Comparison of ENCODE assay signal across 18 mouse cellular contexts in the genomic region with DNA sequence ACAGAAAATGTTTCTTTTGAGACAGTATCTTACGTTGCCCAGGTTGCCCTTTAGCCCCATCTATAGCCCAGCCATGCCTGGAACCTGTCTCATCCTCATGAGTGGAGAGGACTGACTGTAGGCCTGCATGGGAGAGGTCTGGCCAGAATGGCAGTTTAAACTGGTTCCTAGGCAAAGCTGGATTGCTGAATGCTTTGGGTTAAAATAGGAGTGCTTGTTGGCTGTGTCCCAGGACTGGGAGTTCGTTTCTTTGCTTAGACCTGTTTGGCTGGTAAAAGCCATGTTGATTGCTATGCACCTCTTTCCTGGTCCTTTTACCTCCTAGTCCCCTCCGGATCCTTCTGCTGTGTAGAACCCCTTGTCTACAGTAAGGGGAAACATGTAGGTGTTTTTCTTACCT. TPM values are rescaled to one million over a fixed set of nuclear protein-coding genes. Genes with fewer than 3 reads are reported as not detected.
DNase-seq lines count a peak whose midpoint lies in the region; ATAC-seq and TF ChIP-seq lines count a peak whose summit lies in the region.
"Had no signal": no experiment of that assay in that cellular context is flagged by ENCODE, and none has a peak within 500 bp of the region (broad histone marks: within the 10 kb centered on the region; RNA-seq: fewer than 3 reads in every experiment).

No protein-coding gene starts in this region.

- peaks cover 17% of the 10 kb centered on the region for H3K4me1 ChIP-seq in kidney, embryonic 16.5 days (ENCODE audit: insufficient read depth, low read length)
- H3K4me1 ChIP-seq in lung, postnatal 0 days (ENCODE audit: insufficient read depth, low read depth, low read length), result no peaks in the 10 kb centered on the region
- H3K4me1 ChIP-seq in lung, adult 2 months (ENCODE audit: control insufficient read depth, insufficient read depth, low read length), result no peaks in the 10 kb centered on the region
- no peaks in the 10 kb centered on the region; the same call in 1 of the 2 replicates for H3K4me1 ChIP-seq in stomach, embryonic 16.5 days (ENCODE audit: control insufficient read depth, insufficient read depth, low read length)

- H3K9me3 ChIP-seq in kidney, embryonic 16.5 days (ENCODE audit: low read length), result no peaks in the 10 kb centered on the region
- H3K9me3 ChIP-seq in lung, postnatal 0 days (ENCODE audit: low read length), result no peaks in the 10 kb centered on the region
- no peaks in the 10 kb centered on the region for H3K9me3 ChIP-seq in stomach, embryonic 16.5 days (replicated peaks; ENCODE audit: control insufficient read depth, low read length)
- H3K9me3 ChIP-seq: embryonic facial prominence, embryonic 12.5 days; forebrain, embryonic 12.5 days; hindbrain, embryonic 10.5 days had no signal

- TF ChIP-seq POLR2A in lung, adult 2 months (IDR thresholded peaks at IDR 0.05; ENCODE audit: borderline replicate concordance, extremely low read depth, low read depth, low read length), result no peak

- H3K4me2 ChIP-seq in kidney, embryonic 16.5 days (replicated peaks; ENCODE audit: low read depth, low read length), result no peak overlapping the region
- H3K4me2 ChIP-seq in lung, postnatal 0 days (replicated peaks; ENCODE audit: low read depth, low read length), result no peak overlapping the region
- no peak overlapping the region for H3K4me2 ChIP-seq in stomach, embryonic 16.5 days (ENCODE audit: low read depth, low read length)
- H3K4me2 ChIP-seq: embryonic facial prominence, embryonic 12.5 days; forebrain, embryonic 12.5 days; heart, embryonic 11.5 days; midbrain, embryonic 11.5 days had no signal

- 71% methylated on average over 3 of the region's 3 CpGs for WGBS in kidney, embryonic 16.5 days
- WGBS in lung, postnatal 0 days, result 61% methylated on average over 3 of the region's 3 CpGs
- 61% methylated on average over 3 of the region's 3 CpGs for WGBS in lung, adult 2 months
- WGBS in stomach, embryonic 16.5 days, result 69% methylated on average over 3 of the region's 3 CpGs

- no peak overlapping the region for H3K4me3 ChIP-seq in kidney, embryonic 16.5 days (ENCODE audit: low read length)
- H3K4me3 ChIP-seq in lung, postnatal 0 days (ENCODE audit: low read depth, low read length), result no peak overlapping the region
- H3K4me3 ChIP-seq in lung, adult 2 months (replicated peaks; ENCODE audit: extremely low read depth, low read depth, low read length), result no peak overlapping the region
- H3K4me3 ChIP-seq in stomach, embryonic 16.5 days (replicated peaks; ENCODE audit: low read length), result no peak overlapping the region
- H3K4me3 ChIP-seq: embryonic facial prominence, embryonic 12.5 days; forebrain, embryonic 12.5 days; hindbrain, embryonic 10.5 days had no signal

- H3K9ac ChIP-seq in kidney, embryonic 16.5 days (replicated peaks; ENCODE audit: low read length), result no peak overlapping the region
- H3K9ac ChIP-seq in lung, postnatal 0 days (replicated peaks; ENCODE audit: low read depth), result no peak overlapping the region
- no peak overlapping the region for H3K9ac ChIP-seq in stomach, embryonic 16.5 days (ENCODE audit: low read length)
- H3K9ac ChIP-seq: embryonic facial prominence, embryonic 12.5 days; forebrain, embryonic 12.5 days had no signal

- no peaks in the 10 kb centered on the region for H3K27me3 ChIP-seq in kidney, embryonic 16.5 days (ENCODE audit: insufficient read depth, low read length)
- no peaks in the 10 kb centered on the region for H3K27me3 ChIP-seq in lung, postnatal 0 days (replicated peaks; ENCODE audit: insufficient read depth, low read length)
- no peaks in the 10 kb centered on the region for H3K27me3 ChIP-seq in stomach, embryonic 16.5 days (ENCODE audit: control insufficient read depth, insufficient read depth, low read length)
- H3K27me3 ChIP-seq: embryonic facial prominence, embryonic 12.5 days; forebrain, embryonic 12.5 days; Patski had no signal

- H3K27ac ChIP-seq in kidney, embryonic 16.5 days (ENCODE audit: low read length), result no peak overlapping the region
- peak overlapping the region; percentile 14; the same call in 1 of the 2 replicates for H3K27ac ChIP-seq in lung, postnatal 0 days (ENCODE audit: low read length)
- peak overlapping the region; percentile 81 for H3K27ac ChIP-seq in stomach, embryonic 16.5 days (ENCODE audit: low read length)
- H3K27ac ChIP-seq: embryonic facial prominence, embryonic 12.5 days; forebrain, embryonic 12.5 days; hindbrain, embryonic 10.5 days had no signal

- no peak for TF ChIP-seq EP300 in lung, postnatal 0 days (IDR thresholded peaks at IDR 0.05)

- TF ChIP-seq CTCF in lung, postnatal 0 days (IDR thresholded peaks at IDR 0.05), result no peak
- no peak for TF ChIP-seq CTCF in lung, adult 2 months (IDR thresholded peaks at IDR 0.05; ENCODE audit: insufficient read depth, low read length)

- peak; percentile 39 for DNase-seq in kidney, adult 18-20 months
- peak; percentile 16 for DNase-seq in lung, postnatal 0 days (ENCODE audit: low spot score)
- no peak for DNase-seq in lung, adult 2 months
- DNase-seq in kidney, postnatal 25 days, result peak; percentile 44 to 57
- DNase-seq in heart, postnatal 36 days, result no peak
- no peak for DNase-seq in left cerebral cortex, adult 9 months (ENCODE audit: low spot score in 2 of 2)
- DNase-seq: B cell, adult 2 months; cerebellum, adult 11 months; cerebellum, postnatal 36 days had no signal

- H3K36me3 ChIP-seq in kidney, embryonic 16.5 days (ENCODE audit: insufficient read depth, low read length), result 0 out of 2 replicates have a peak, but pooled peaks cover 18% of the 10 kb centered on the region
- no peaks in the 10 kb centered on the region for H3K36me3 ChIP-seq in lung, postnatal 0 days (ENCODE audit: insufficient read depth, low read length)
- 0 out of 2 replicates have a peak, but pooled peaks cover 10% of the 10 kb centered on the region for H3K36me3 ChIP-seq in stomach, embryonic 16.5 days (ENCODE audit: control insufficient read depth, insufficient read depth, low read length)

- no peak for ATAC-seq in kidney, embryonic 16.5 days (ENCODE audit: low FRiP score, low TSS enrichment)
- ATAC-seq in lung, postnatal 0 days, result peak; percentile 28; the same call in 1 of the 2 replicates
- no peak for ATAC-seq in stomach, embryonic 16.5 days (ENCODE audit: insufficient read depth, low FRiP score)
- ATAC-seq: inflammation-experienced regulatory T-cells, adult 6 months; Patski had no signal

- intact Hi-C loops in heart, postnatal 36 days (cut with DNase I), result no loop called here

RNA-seq across cellular contexts. Expression of gene Hacd2, which starts 11.0 kb away (rescaled TPM):
- polyA plus RNA-seq in kidney, embryonic 16.5 days (2015; fragmentation: Nextera tagmentation; extraction: Ambion mirVana), result 99.9 and 111 TPM in 2 replicates
- polyA plus RNA-seq in lung, postnatal 0 days (2015; fragmentation: Nextera tagmentation; extraction: Ambion mirVana), result 60.8 and 67.1 TPM in 2 replicates
- 22.5 and 22.7 TPM in 2 replicates for polyA plus RNA-seq in lung, adult 2 months (2012; rRNA removed)
- polyA plus RNA-seq in stomach, embryonic 16.5 days (2015; fragmentation: Nextera tagmentation; extraction: Ambion mirVana), result 106 and 112 TPM in 2 replicates
- 10 to 100 TPM in 1 of 2 experiments, 1 to 10 TPM in 1; 5.6 to 11.0 TPM for total RNA-seq in heart, postnatal 36 days (2021)

Comparison
In these comparisons a context has a peak if more than half of its experiments do, and no peak if none do; other contexts are left out.
1. DNase-seq: peak in kidney, adult 18-20 months (single experiment), lung, postnatal 0 days (single experiment) and kidney, postnatal 25 days (2 of 2); none in lung, adult 2 months (single experiment), heart, postnatal 36 days (0 of 2) and left cerebral cortex, adult 9 months (0 of 2).